Mouse (Mus musculus): ENCODE data around the gene Coa6.

DNA sequence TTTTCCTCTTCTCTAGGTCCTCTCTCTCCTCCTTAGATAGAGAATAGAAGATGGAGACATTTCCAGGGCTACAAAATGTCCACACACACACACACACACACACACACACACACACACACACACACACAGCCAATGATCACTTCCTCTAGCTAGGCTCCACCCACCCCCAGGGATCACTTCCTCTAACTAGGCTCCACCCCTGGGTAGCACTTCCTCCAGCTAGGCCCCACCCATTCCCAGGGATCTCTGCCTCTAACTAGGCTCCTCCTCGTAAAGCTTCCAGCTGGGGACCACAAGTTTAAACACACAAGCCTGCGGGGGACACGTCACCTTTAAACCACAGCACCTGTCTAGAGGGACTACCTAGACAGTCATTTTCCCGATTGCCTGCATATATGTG, 34.7 kb upstream of the Coa6 start:
- no peak for TF ChIP-seq EP300 (optimal IDR thresholded peaks at IDR 0.05)
- no peak for TF ChIP-seq CTCF (IDR thresholded peaks at IDR 0.05; ENCODE audit: low read depth)

All from stomach, postnatal 0 days (tissue).